13 mouse cellular contexts compared by ENCODE assay signal in genomic region chr3:42573155-42573554, GRCm38 (mm10).
DNase-seq lines count a peak whose midpoint lies in the region; ATAC-seq lines count a peak whose summit lies in the region.
"Had no signal": no experiment of that assay in that cellular context is flagged by ENCODE, and none has a peak within 500 bp of the region (broad histone marks: within the 10 kb centered on the region; RNA-seq: fewer than 3 reads in every experiment).

No protein-coding gene starts in this region.

- no peaks in the 10 kb centered on the region for H3K9me3 ChIP-seq in embryonic facial prominence, embryonic 10.5 days
- no peaks in the 10 kb centered on the region for H3K9me3 ChIP-seq in hindbrain, embryonic 11.5 days (ENCODE audit: control insufficient read depth, low read length)
- no peaks in the 10 kb centered on the region for H3K9me3 ChIP-seq in midbrain, embryonic 11.5 days (ENCODE audit: control insufficient read depth, low read length)
- H3K9me3 ChIP-seq: limb, embryonic 13.5 days had no signal

- H3K27ac ChIP-seq in embryonic facial prominence, embryonic 10.5 days (replicated peaks), result no peak overlapping the region
- no peak overlapping the region for H3K27ac ChIP-seq in hindbrain, embryonic 11.5 days (ENCODE audit: low read depth, low read length)
- H3K27ac ChIP-seq in midbrain, embryonic 11.5 days (ENCODE audit: low read depth, low read length), result no peak overlapping the region
- H3K27ac ChIP-seq: limb, embryonic 13.5 days had no signal

- DNase-seq in ES-CJ7 (ENCODE audit: low read depth, low spot score), result peak; percentile 9
- peak; percentile 31 for DNase-seq in embryonic facial prominence, embryonic 10.5 days (ENCODE audit: low spot score)
- DNase-seq in hindbrain, embryonic 11.5 days (ENCODE audit: low spot score), result peak; percentile 64
- peak; percentile 87 for DNase-seq in midbrain, embryonic 11.5 days (ENCODE audit: low spot score, missing footprints)
- no peak for DNase-seq in layer of hippocampus, adult 8-10 months (ENCODE audit: low spot score in 2 of 2)
- DNase-seq in adrenal gland, postnatal 4 days (ENCODE audit: low spot score in 2 of 2), result no peak
- no peak for DNase-seq in right cerebral cortex, postnatal 14 days
- DNase-seq: B cell, adult 2 months; kidney, adult 8-10 months; lung, embryonic 14.5 days; thymus, postnatal 14 days had no signal

- H3K36me3 ChIP-seq in embryonic facial prominence, embryonic 10.5 days (replicated peaks), result no peaks in the 10 kb centered on the region
- no peaks in the 10 kb centered on the region for H3K36me3 ChIP-seq in hindbrain, embryonic 11.5 days (ENCODE audit: control insufficient read depth, insufficient read depth, low read length)
- H3K36me3 ChIP-seq in midbrain, embryonic 11.5 days (ENCODE audit: control insufficient read depth, insufficient read depth, low read length), result no peaks in the 10 kb centered on the region
- H3K36me3 ChIP-seq: limb, embryonic 13.5 days had no signal

- H3K27me3 ChIP-seq in embryonic facial prominence, embryonic 10.5 days (replicated peaks; ENCODE audit: low read depth, poor library complexity, severe bottlenecking), result no peaks in the 10 kb centered on the region
- H3K27me3 ChIP-seq in hindbrain, embryonic 11.5 days (ENCODE audit: control insufficient read depth, insufficient read depth, low read length), result no peaks in the 10 kb centered on the region
- no peaks in the 10 kb centered on the region for H3K27me3 ChIP-seq in midbrain, embryonic 11.5 days (ENCODE audit: control insufficient read depth, insufficient read depth, low read length)
- H3K27me3 ChIP-seq: limb, embryonic 13.5 days had no signal

- peak; percentile 94 for ATAC-seq in hindbrain, embryonic 11.5 days (ENCODE audit: low FRiP score)
- ATAC-seq in midbrain, embryonic 11.5 days (ENCODE audit: low FRiP score), result peak; percentile 96
- ATAC-seq in erythroblast, adult 5-6 weeks (replicated peaks; ENCODE audit: low FRiP score, poor library complexity, severe bottlenecking), result no peak

- no peak overlapping the region for H3K4me2 ChIP-seq in hindbrain, embryonic 11.5 days (replicated peaks; ENCODE audit: low read depth, low read length)
- no peak overlapping the region for H3K4me2 ChIP-seq in midbrain, embryonic 11.5 days
- H3K4me2 ChIP-seq: limb, embryonic 13.5 days; lung, embryonic 14.5 days had no signal

- H3K9ac ChIP-seq in hindbrain, embryonic 11.5 days (ENCODE audit: low read depth, low read length), result no peak overlapping the region
- no peak overlapping the region for H3K9ac ChIP-seq in midbrain, embryonic 11.5 days (ENCODE audit: low read length)
- H3K9ac ChIP-seq: limb, embryonic 13.5 days; lung, embryonic 14.5 days had no signal

- H3K4me3 ChIP-seq in embryonic facial prominence, embryonic 10.5 days, result no peak overlapping the region
- no peak overlapping the region for H3K4me3 ChIP-seq in hindbrain, embryonic 11.5 days (ENCODE audit: low read depth, low read length)
- no peak overlapping the region for H3K4me3 ChIP-seq in midbrain, embryonic 11.5 days (ENCODE audit: low read depth, low read length)
- H3K4me3 ChIP-seq: limb, embryonic 13.5 days had no signal

- H3K4me1 ChIP-seq in embryonic facial prominence, embryonic 10.5 days, result peaks cover 6% of the 10 kb centered on the region
- H3K4me1 ChIP-seq in hindbrain, embryonic 11.5 days (replicated peaks; ENCODE audit: control insufficient read depth, insufficient read depth, low read length), result no peaks in the 10 kb centered on the region
- H3K4me1 ChIP-seq in midbrain, embryonic 11.5 days (ENCODE audit: control insufficient read depth, insufficient read depth, low read length), result no peaks in the 10 kb centered on the region

Comparison
In these comparisons a context has a peak if more than half of its experiments do, and no peak if none do; other contexts are left out.
1. DNase-seq: peak in ES-CJ7 (single experiment), embryonic facial prominence, embryonic 10.5 days (single experiment), hindbrain, embryonic 11.5 days (single experiment) and midbrain, embryonic 11.5 days (single experiment); none in layer of hippocampus, adult 8-10 months (0 of 2), adrenal gland, postnatal 4 days (0 of 2) and right cerebral cortex, postnatal 14 days (single experiment).